Mouse (Mus musculus): ENCODE data around the gene Peg12. TPM values are rescaled to one million over a fixed set of nuclear protein-coding genes. Genes with fewer than 3 reads are reported as not detected.
A peak's percentile ranks its signal among the peaks of the same experiment; 100 is the strongest.

Peg12 gene
- total and polyA plus RNA-seq, 3 experiments = not detected

DNA sequence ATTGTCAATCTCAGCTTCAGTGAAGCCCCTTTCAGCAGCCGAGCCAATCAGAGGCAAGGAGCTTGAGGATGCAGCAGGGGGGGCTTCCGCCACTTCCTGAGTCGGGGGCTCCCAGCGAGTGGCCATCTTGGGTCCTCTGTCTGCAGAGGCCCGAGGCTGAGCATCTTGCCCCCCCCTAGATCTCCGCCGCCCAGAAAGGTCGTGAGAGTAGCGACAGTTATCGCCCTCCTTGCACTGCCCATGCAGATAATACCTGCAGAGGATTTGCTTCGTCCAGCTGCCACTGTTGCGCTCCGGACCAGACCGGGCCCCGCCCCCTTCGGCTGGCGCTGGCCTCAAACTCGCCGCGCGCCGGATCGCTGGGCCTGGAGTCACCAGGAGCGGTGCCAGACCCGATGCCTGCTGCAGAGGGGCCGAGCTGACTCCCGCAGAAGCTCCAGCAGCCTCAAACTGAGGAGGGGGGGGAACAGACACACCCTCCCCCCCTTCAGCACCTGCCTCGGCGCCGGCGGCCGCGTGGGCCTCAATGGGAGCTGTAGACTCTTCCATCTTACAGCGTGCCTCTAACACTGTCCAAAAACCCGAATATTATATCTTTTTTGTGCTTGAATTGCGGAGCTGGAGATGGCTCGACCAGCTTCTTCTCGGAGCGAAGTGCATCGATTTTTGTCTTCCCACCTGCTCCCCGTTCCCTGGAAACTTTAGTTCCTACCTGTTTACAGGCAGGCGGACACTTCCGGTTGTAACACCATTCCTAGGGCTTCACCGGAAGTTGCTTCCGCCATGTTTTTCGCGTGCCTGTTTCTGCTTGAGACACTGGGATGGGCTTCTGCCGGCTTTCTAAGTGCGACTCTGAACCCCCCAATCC is 44.6 kb downstream of the Peg12 start, which contains the start of gene Mkrn3:
Gene Mkrn3, minus strand, starts transcription at position 647 of the 868 bp plus-strand sequence.
- DNase-seq (ENCODE audit: extremely low read depth) = no peak
- in situ Hi-C loops (cut with MboI; ENCODE audit: low pct_ligation_motif_present, low pct_unique_long_range_greater_than_20kb, low sequenced_read_pairs) = no loop called here
- no peak for TF ChIP-seq KAT2A (IDR thresholded peaks at IDR 0.05; ENCODE audit: insufficient replicate concordance, low read length)
- TF ChIP-seq SIN3A (IDR thresholded peaks at IDR 0.05; ENCODE audit: low read length) = no peak
- 0 out of 2 replicates have a peak, but pooled peaks have one; percentile 33 for TF ChIP-seq TBP (conservative IDR thresholded peaks at IDR 0.05; ENCODE audit: low read depth, low read length)
- no peak for TF ChIP-seq ETS1 (conservative IDR thresholded peaks at IDR 0.05; ENCODE audit: low read depth, low read length)
- no peaks in the 10 kb centered on the region for H3K4me1 ChIP-seq (ENCODE audit: control insufficient read depth in 1 of 2, insufficient read depth in 2 of 2)
- H3K9me3 ChIP-seq (replicated peaks; ENCODE audit: low read length) = peaks cover 35% of the 10 kb centered on the region
- H3K4me3 ChIP-seq (replicated peaks in 1 of 3; ENCODE audit: low read depth in 2 of 3, low read length in 2 of 3, poor library complexity in 1 of 3) = no peak within 1 kb of the TSS
- H3K9ac ChIP-seq (ENCODE audit: insufficient read depth, low read depth) = no peak within 1 kb of the TSS
- no peak within 1 kb of the TSS for H3K4me2 ChIP-seq (ENCODE audit: insufficient read depth, low read depth, poor library complexity, severe bottlenecking)
- H3K27ac ChIP-seq (ENCODE audit: insufficient read depth, low read depth) = no peak within 1 kb of the TSS
- dilution Hi-C loops (cut with MboI; ENCODE audit: extremely low pct_ligation_motif_present, extremely low pct_unique_long_range_greater_than_20kb, low sequenced_read_pairs) = no loop called here
- no peaks in the 10 kb centered on the region for H3K27me3 ChIP-seq (replicated peaks)
- no peaks in the 10 kb centered on the region for H3K79me2 ChIP-seq (replicated peaks; ENCODE audit: control insufficient read depth, extremely low read depth, insufficient read depth, poor library complexity, severe bottlenecking)
- no peaks in the 10 kb centered on the region for H3K36me3 ChIP-seq (replicated peaks in 1 of 2; ENCODE audit: control insufficient read depth in 1 of 2, insufficient read depth in 1 of 2, low read length in 1 of 2)

DNA sequence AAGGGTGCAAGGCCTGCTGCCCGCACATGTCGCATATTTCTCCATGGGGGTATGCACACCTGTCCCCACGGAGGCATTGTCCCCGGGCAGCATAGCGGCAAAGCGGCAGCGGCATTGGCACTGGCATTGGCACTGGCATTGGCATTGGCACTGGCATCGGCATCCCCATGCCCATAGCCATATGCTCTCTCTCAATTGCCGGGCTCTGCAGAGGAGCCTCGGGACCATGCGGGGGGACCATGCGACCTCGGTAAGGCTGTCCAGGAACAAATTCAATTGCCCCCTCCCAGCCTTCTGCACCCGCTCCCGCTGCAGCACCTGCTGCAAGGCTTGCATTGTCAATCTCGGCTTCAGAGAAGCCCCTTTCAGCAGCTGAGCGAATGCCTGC is 45.2 kb downstream of the Peg12 start:
- DNase-seq (ENCODE audit: extremely low read depth) = no peak
- no peak for TF ChIP-seq JUND (conservative IDR thresholded peaks at IDR 0.05; ENCODE audit: low read depth, low read length)
- TF ChIP-seq USF1 (IDR thresholded peaks at IDR 0.05; ENCODE audit: low read depth, low read length) = no peak
- no peak for TF ChIP-seq HCFC1 (IDR thresholded peaks at IDR 0.05; ENCODE audit: low read depth, low read length)
- no peak for TF ChIP-seq NRF1 (IDR thresholded peaks at IDR 0.05; ENCODE audit: low read depth, low read length)
- TF ChIP-seq CTCF (conservative IDR thresholded peaks at IDR 0.05 in 1 of 2, IDR thresholded peaks at IDR 0.05 in 1 of 2; ENCODE audit: low read depth in 2 of 2, low read length in 2 of 2) = no peak
- no peak for TF ChIP-seq NELFE (IDR thresholded peaks at IDR 0.05; ENCODE audit: low read depth, low read length)
- no peak for TF ChIP-seq RAD21 (IDR thresholded peaks at IDR 0.05; ENCODE audit: low read depth, low read length)
- Histone ChIP-seq H3K4me3 (replicated peaks in 1 of 3; ENCODE audit: low read depth in 2 of 3, low read length in 2 of 3, poor library complexity in 1 of 3) (no peak overlapping the region), H3K79me2 (replicated peaks; ENCODE audit: control insufficient read depth, extremely low read depth, insufficient read depth, poor library complexity, severe bottlenecking) (no peaks in the 10 kb centered on the region), H3K4me1 (ENCODE audit: control insufficient read depth in 1 of 2, insufficient read depth in 2 of 2) (no peaks in the 10 kb centered on the region), H3K36me3 (replicated peaks in 1 of 2; ENCODE audit: control insufficient read depth in 1 of 2, insufficient read depth in 1 of 2, low read length in 1 of 2) (no peaks in the 10 kb centered on the region), H3K27me3 (replicated peaks) (no peaks in the 10 kb centered on the region), H3K9ac (ENCODE audit: insufficient read depth, low read depth) (no peak overlapping the region), H3K9me3 (replicated peaks; ENCODE audit: low read length) (peaks cover 35% of the 10 kb centered on the region), H3K27ac (ENCODE audit: insufficient read depth, low read depth) (no peak overlapping the region), H3K4me2 (ENCODE audit: insufficient read depth, low read depth, poor library complexity, severe bottlenecking) (no peak overlapping the region)
- in situ Hi-C loops (cut with MboI; ENCODE audit: low pct_ligation_motif_present, low pct_unique_long_range_greater_than_20kb, low sequenced_read_pairs) (no loop called here), dilution Hi-C loops (cut with MboI; ENCODE audit: extremely low pct_ligation_motif_present, extremely low pct_unique_long_range_greater_than_20kb, low sequenced_read_pairs) (no loop called here)

DNA sequence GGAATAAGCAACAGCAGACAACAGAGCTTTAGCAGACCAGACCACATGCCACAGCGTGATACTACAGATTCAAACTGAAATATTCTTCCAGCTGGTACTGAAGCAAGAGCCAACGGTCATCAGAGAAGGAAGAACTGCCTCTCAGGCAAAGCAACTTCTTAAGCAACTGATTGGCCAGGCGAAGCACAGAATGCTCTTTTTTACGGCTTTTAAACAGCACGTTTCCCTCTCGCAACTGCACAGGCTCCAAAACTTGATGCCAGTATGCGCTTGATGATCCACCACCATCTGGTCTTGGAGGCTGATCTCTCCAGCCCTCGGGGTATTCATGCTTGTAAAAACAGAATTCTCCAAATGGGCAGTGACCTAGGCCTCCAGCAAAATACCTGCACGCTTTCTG is 46.0 kb downstream of the Peg12 start:
- no peak overlapping the region for H3K4me3 ChIP-seq (replicated peaks in 1 of 3; ENCODE audit: low read depth in 2 of 3, low read length in 2 of 3, poor library complexity in 1 of 3)
- H3K4me1 ChIP-seq (ENCODE audit: control insufficient read depth in 1 of 2, insufficient read depth in 2 of 2) = no peaks in the 10 kb centered on the region
- dilution Hi-C loops (cut with MboI; ENCODE audit: extremely low pct_ligation_motif_present, extremely low pct_unique_long_range_greater_than_20kb, low sequenced_read_pairs) (no loop called here), in situ Hi-C loops (cut with MboI; ENCODE audit: low pct_ligation_motif_present, low pct_unique_long_range_greater_than_20kb, low sequenced_read_pairs) (no loop called here)
- TF ChIP-seq HCFC1 (IDR thresholded peaks at IDR 0.05; ENCODE audit: low read depth, low read length) (no peak), MAX (IDR thresholded peaks at IDR 0.05; ENCODE audit: low read length) (no peak), JUND (conservative IDR thresholded peaks at IDR 0.05; ENCODE audit: low read depth, low read length) (no peak), TCF12 (IDR thresholded peaks at IDR 0.05; ENCODE audit: low read depth, low read length) (no peak), IRF4 (IDR thresholded peaks at IDR 0.05; ENCODE audit: low read depth, low read length) (no peak), USF1 (IDR thresholded peaks at IDR 0.05; ENCODE audit: low read depth, low read length) (no peak), GABPA (IDR thresholded peaks at IDR 0.05; ENCODE audit: insufficient replicate concordance, low read depth, low read length) (no peak), EP300 (IDR thresholded peaks at IDR 0.05; ENCODE audit: low read length) (no peak), MEF2A (IDR thresholded peaks at IDR 0.05; ENCODE audit: borderline replicate concordance, low read depth, low read length) (no peak), SMC3 (IDR thresholded peaks at IDR 0.05; ENCODE audit: low read depth, low read length) (no peak), NRF1 (IDR thresholded peaks at IDR 0.05; ENCODE audit: low read depth, low read length) (no peak), CTCF (conservative IDR thresholded peaks at IDR 0.05 in 1 of 2, IDR thresholded peaks at IDR 0.05 in 1 of 2; ENCODE audit: low read depth in 2 of 2, low read length in 2 of 2) (no peak), ETS1 (conservative IDR thresholded peaks at IDR 0.05; ENCODE audit: low read depth, low read length) (no peak), UBTF (IDR thresholded peaks at IDR 0.05; ENCODE audit: low read depth, low read length) (no peak)
- H3K27me3 ChIP-seq (replicated peaks) = no peaks in the 10 kb centered on the region
- H3K9ac ChIP-seq (ENCODE audit: insufficient read depth, low read depth) = no peak overlapping the region
- no peak overlapping the region for H3K27ac ChIP-seq (ENCODE audit: insufficient read depth, low read depth)
- H3K36me3 ChIP-seq (replicated peaks in 1 of 2; ENCODE audit: control insufficient read depth in 1 of 2, insufficient read depth in 1 of 2, low read length in 1 of 2) = no peaks in the 10 kb centered on the region
- H3K4me2 ChIP-seq (ENCODE audit: insufficient read depth, low read depth, poor library complexity, severe bottlenecking) = no peak overlapping the region
- peaks cover 33% of the 10 kb centered on the region for H3K9me3 ChIP-seq (replicated peaks; ENCODE audit: low read length)
- H3K79me2 ChIP-seq (replicated peaks; ENCODE audit: control insufficient read depth, extremely low read depth, insufficient read depth, poor library complexity, severe bottlenecking) = no peaks in the 10 kb centered on the region
- DNase-seq (ENCODE audit: extremely low read depth) = no peak
